Mouse (Mus musculus) ES-E14 (cell line): ENCODE measurements at regions not wholly inside any gene's neighbourhood (a gene's known extent, or its start where the extent isn't known, plus 50 kb on each side); places are given as distances from the start of the nearest gene placed in this dataset.

Experiments used
- CHD2 ChIP-seq: IDR thresholded peaks from 2 replicates; pipeline ENCODE4 v1.6.1; 2014; ENCODE audit warnings: mild to moderate bottlenecking, low read depth, low read length, inconsistent platforms
- MAFK ChIP-seq: IDR thresholded peaks from 2 replicates; pipeline ENCODE4 v1.6.1; 2014; ENCODE audit warnings: mild to moderate bottlenecking, low read depth, low read length, inconsistent platforms; ENCODE audit not compliant: insufficient read depth
- ZC3H11A ChIP-seq: IDR thresholded peaks from 2 replicates; pipeline ENCODE4 v1.6.1; 2012; ENCODE audit warnings: low read depth, mild to moderate bottlenecking, inconsistent platforms, low read length, borderline replicate concordance

DNA sequence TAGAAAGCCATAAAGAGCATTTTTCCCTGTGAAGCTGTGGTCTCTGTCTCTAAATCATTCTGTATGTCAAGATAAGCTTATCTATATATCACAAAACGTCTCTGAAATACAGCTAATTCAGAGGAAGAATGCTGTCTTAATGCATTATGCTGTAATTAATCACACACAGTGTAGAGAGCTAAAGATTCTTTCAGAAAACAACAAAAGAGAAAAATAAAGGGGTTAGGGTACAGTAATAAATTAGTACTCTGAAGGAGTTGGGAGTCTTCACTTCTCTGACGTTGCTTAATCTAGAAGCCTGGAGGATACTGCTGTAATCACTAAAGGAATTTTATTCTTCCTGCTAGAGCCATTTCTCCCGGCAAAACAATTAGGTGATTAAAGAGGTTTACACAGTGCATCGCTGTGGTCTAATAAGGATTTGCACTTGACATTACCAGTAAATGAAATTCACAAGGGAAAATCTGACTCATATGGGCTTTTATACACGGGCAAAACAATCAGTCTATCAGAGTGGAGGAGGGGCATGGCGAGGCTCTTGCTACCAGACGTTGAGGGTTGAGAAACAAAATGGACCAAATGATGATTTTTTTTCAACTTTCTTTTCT, 1477.7 kb upstream of the Tenm3 start:
- TF ChIP-seq MAFK: no peak
- no peak for TF ChIP-seq CHD2
- no peak for TF ChIP-seq ZC3H11A
